Comparison of ENCODE assay signal across 19 mouse cellular contexts in genomic region chr7:101541734-101542133, GRCm38 (mm10). TPM values are rescaled to one million over a fixed set of nuclear protein-coding genes. Genes with fewer than 3 reads are reported as not detected.
A peak's percentile ranks its signal among the peaks of the same experiment; 100 is the strongest.
DNase-seq lines count a peak whose midpoint lies in the region; ATAC-seq and TF ChIP-seq lines count a peak whose summit lies in the region.
"Had no signal": no experiment of that assay in that cellular context is flagged by ENCODE, and none has a peak within 500 bp of the region (broad histone marks: within the 10 kb centered on the region; RNA-seq: fewer than 3 reads in every experiment).

No protein-coding gene starts in this region.

- intact Hi-C loops in left cerebral cortex, postnatal 36 days (cut with DNase I): loop anchor here (1.0 kb wide), 2 partner anchors 76 to 91 kb away; no protein-coding TSS in a partner anchor

- H3K27me3 ChIP-seq in kidney, embryonic 15.5 days: no peaks in the 10 kb centered on the region
- H3K27me3 ChIP-seq in limb, embryonic 12.5 days: 0 out of 2 replicates have a peak, but pooled peaks cover 2% of the 10 kb centered on the region
- H3K27me3 ChIP-seq in limb, embryonic 10.5 days (ENCODE audit: low read depth, poor library complexity, severe bottlenecking): no peaks in the 10 kb centered on the region
- no peaks in the 10 kb centered on the region for H3K27me3 ChIP-seq in lung, postnatal 0 days (replicated peaks; ENCODE audit: insufficient read depth, low read length)
- H3K27me3 ChIP-seq: neural tube, embryonic 12.5 days had no signal

- H3K36me3 ChIP-seq in kidney, embryonic 15.5 days: no peaks in the 10 kb centered on the region
- H3K36me3 ChIP-seq in limb, embryonic 12.5 days: no peaks in the 10 kb centered on the region
- H3K36me3 ChIP-seq in limb, embryonic 10.5 days: no peaks in the 10 kb centered on the region
- H3K36me3 ChIP-seq in lung, postnatal 0 days (ENCODE audit: insufficient read depth, low read length): no peaks in the 10 kb centered on the region
- H3K36me3 ChIP-seq: heart, embryonic 10.5 days; hindbrain, embryonic 13.5 days; neural tube, embryonic 12.5 days had no signal

- H3K4me2 ChIP-seq in kidney, embryonic 15.5 days: peak overlapping the region; percentile 40
- peak overlapping the region; percentile 21 for H3K4me2 ChIP-seq in limb, embryonic 12.5 days
- no peak overlapping the region for H3K4me2 ChIP-seq in lung, postnatal 0 days (replicated peaks; ENCODE audit: low read depth, low read length)
- H3K4me2 ChIP-seq: neural tube, embryonic 12.5 days had no signal

- H3K4me1 ChIP-seq in kidney, embryonic 15.5 days: peaks cover 22% of the 10 kb centered on the region
- no peaks in the 10 kb centered on the region for H3K4me1 ChIP-seq in limb, embryonic 12.5 days (replicated peaks)
- peaks cover 9% of the 10 kb centered on the region; the same call in 1 of the 2 replicates for H3K4me1 ChIP-seq in limb, embryonic 10.5 days
- H3K4me1 ChIP-seq in lung, postnatal 0 days (ENCODE audit: insufficient read depth, low read depth, low read length): no peaks in the 10 kb centered on the region
- H3K4me1 ChIP-seq: heart, embryonic 10.5 days; hindbrain, embryonic 13.5 days; neural tube, embryonic 12.5 days had no signal

- no peaks in the 10 kb centered on the region for H3K9me3 ChIP-seq in kidney, embryonic 15.5 days (replicated peaks)
- no peaks in the 10 kb centered on the region for H3K9me3 ChIP-seq in limb, embryonic 12.5 days
- no peaks in the 10 kb centered on the region for H3K9me3 ChIP-seq in limb, embryonic 10.5 days (replicated peaks)
- no peaks in the 10 kb centered on the region for H3K9me3 ChIP-seq in lung, postnatal 0 days (ENCODE audit: low read length)
- H3K9me3 ChIP-seq: heart, embryonic 10.5 days; hindbrain, embryonic 13.5 days; neural tube, embryonic 12.5 days had no signal

- H3K4me3 ChIP-seq in kidney, embryonic 15.5 days (replicated peaks): peak overlapping the region; percentile 21; the same call in 1 of the 2 replicates
- no peak overlapping the region for H3K4me3 ChIP-seq in limb, embryonic 12.5 days (replicated peaks)
- no peak overlapping the region for H3K4me3 ChIP-seq in limb, embryonic 10.5 days
- H3K4me3 ChIP-seq in lung, postnatal 0 days (ENCODE audit: low read depth, low read length): no peak overlapping the region
- H3K4me3 ChIP-seq: heart, embryonic 10.5 days; hindbrain, embryonic 13.5 days; neural tube, embryonic 12.5 days had no signal

- DNase-seq in kidney, postnatal 10 days: no peak
- DNase-seq in limb, embryonic 10.5 days (ENCODE audit: low spot score): no peak
- DNase-seq in frontal cortex, adult 2 months (ENCODE audit: extremely low spot score in 1 of 2, low spot score in 1 of 2): peak; percentile 58 to 77
- DNase-seq in left cerebral cortex, postnatal 36 days (ENCODE audit: low spot score in 2 of 2): peak; percentile 41 to 43
- no peak for DNase-seq in spleen, adult 18-20 months
- no peak for DNase-seq in lung, postnatal 0 days (ENCODE audit: low spot score)

- peak overlapping the region; percentile 58; the same call in 1 of the 2 replicates for H3K27ac ChIP-seq in kidney, embryonic 15.5 days
- H3K27ac ChIP-seq in limb, embryonic 12.5 days: no peak overlapping the region
- H3K27ac ChIP-seq in limb, embryonic 10.5 days: no peak overlapping the region
- H3K27ac ChIP-seq in lung, postnatal 0 days (ENCODE audit: low read length): no peak overlapping the region
- H3K27ac ChIP-seq: heart, embryonic 10.5 days; hindbrain, embryonic 13.5 days; liver, embryonic 14.5 days; neural tube, embryonic 12.5 days had no signal

- ATAC-seq in kidney, embryonic 15.5 days (replicated peaks; ENCODE audit: low FRiP score): no peak
- no peak for ATAC-seq in limb, embryonic 12.5 days (ENCODE audit: insufficient number of reproducible peaks, insufficient read depth, low FRiP score, low TSS enrichment, low read depth)
- no peak for ATAC-seq in lung, postnatal 0 days

- H3K9ac ChIP-seq in kidney, embryonic 15.5 days: no peak overlapping the region
- H3K9ac ChIP-seq in limb, embryonic 12.5 days (replicated peaks): no peak overlapping the region
- H3K9ac ChIP-seq in lung, postnatal 0 days (replicated peaks; ENCODE audit: low read depth): no peak overlapping the region
- H3K9ac ChIP-seq: hindbrain, embryonic 13.5 days; liver, embryonic 14.5 days; neural tube, embryonic 12.5 days had no signal

- WGBS in kidney, embryonic 15.5 days: 68% methylated on average over 10 of the region's 10 CpGs
- WGBS in limb, embryonic 12.5 days: 75% methylated on average over 10 of the region's 10 CpGs
- WGBS in limb, embryonic 10.5 days: 83% methylated on average over 10 of the region's 10 CpGs
- WGBS in lung, postnatal 0 days: 85% methylated on average over 10 of the region's 10 CpGs

- TF ChIP-seq CTCF in lung, postnatal 0 days (IDR thresholded peaks at IDR 0.05): no peak

- TF ChIP-seq EP300 in lung, postnatal 0 days (IDR thresholded peaks at IDR 0.05): no peak

RNA-seq across cellular contexts. Expression of gene Art2b, which starts 43.7 kb away (rescaled TPM):
- polyA plus RNA-seq in kidney, embryonic 15.5 days (2015; fragmentation: Nextera tagmentation; extraction: Ambion mirVana): not detected in 2 replicates
- not detected in 2 replicates for polyA plus RNA-seq in limb, embryonic 12.5 days (2016; fragmentation: Nextera tagmentation; extraction: Ambion mirVana)
- polyA plus RNA-seq in limb, embryonic 10.5 days (2016; fragmentation: Nextera tagmentation; extraction: Ambion mirVana): not detected in 2 replicates
- polyA plus RNA-seq in frontal cortex, adult 2 months (2012; rRNA removed): not detected in 2 replicates
- not detected for total RNA-seq in left cerebral cortex, postnatal 36 days (2021)
- not detected in 2 replicates for polyA plus RNA-seq in lung, postnatal 0 days (2015; fragmentation: Nextera tagmentation; extraction: Ambion mirVana)
- total RNA-seq: adrenal gland, postnatal 36 days; ES-E14; gastrocnemius, postnatal 4 days; heart, postnatal 10 days had no signal
- polyA plus RNA-seq: embryonic facial prominence, embryonic 11.5 days; heart, embryonic 10.5 days; hindbrain, embryonic 13.5 days; limb, embryonic 11.5 days; lung, embryonic 16.5 days; neural tube, embryonic 12.5 days had no signal

Comparison
In these comparisons a context has a peak if more than half of its experiments do, and no peak if none do; other contexts are left out.
1. DNase-seq: peak in frontal cortex, adult 2 months (2 of 2) and left cerebral cortex, postnatal 36 days (2 of 2); none in kidney, postnatal 10 days (single experiment), limb, embryonic 10.5 days (single experiment), spleen, adult 18-20 months (0 of 2) and lung, postnatal 0 days (single experiment).